Mouse (Mus musculus) kidney, adult 2 months (tissue): Measurements from ENCODE around the gene Gm21497. TPM values are rescaled to one million over a fixed set of nuclear protein-coding genes. Genes with fewer than 3 reads are reported as not detected.
"Not testable (repeated sequence)": the region's sequence is repeated elsewhere in the genome, so short reads cannot be mapped to it uniquely, and the experiment has no call there.

Experiments
- DNase-seq: peaks from one replicate; pipeline ENCODE4 v3.0.0; 2021
- H3K27ac ChIP-seq: fragments of 200-500 bp; 2 replicates; pipeline ENCODE4 v1.5.1; 2012; ENCODE audit warnings: low read depth, low read length, control low read depth, inconsistent platforms; ENCODE audit not compliant: insufficient read depth
- H3K27me3 ChIP-seq: fragments of 200-500 bp; replicated peaks from 2 replicates; pipeline ENCODE4 v1.6.1; 2012; ENCODE audit warnings: mild to moderate bottlenecking, moderate library complexity, low read length, inconsistent platforms; ENCODE audit not compliant: control insufficient read depth, insufficient read depth
- H3K36me3 ChIP-seq: fragments of 200-500 bp; 2 replicates; pipeline ENCODE4 v1.6.1; 2012; ENCODE audit warnings: mild to moderate bottlenecking, moderate library complexity, low read length, inconsistent platforms; ENCODE audit not compliant: control insufficient read depth, insufficient read depth
- H3K4me1 ChIP-seq: fragments of 200-500 bp; 2 replicates; pipeline ENCODE4 v1.6.1; 2011; ENCODE audit warnings: low read length; ENCODE audit not compliant: control insufficient read depth, insufficient read depth
- H3K4me3 ChIP-seq: fragments of 200-500 bp; 2 replicates; pipeline ENCODE4 v1.5.1; 2011; ENCODE audit warnings: mild to moderate bottlenecking, low read depth, low read length, control low read depth; ENCODE audit not compliant: insufficient read depth
- WGBS: fragments of 180-500 bp; shearing (Covaris S2); methylation state at CpG from one replicate; pipeline ENCODE4 v1.1.7; 2018; 5-methylcytosine and 5-hydroxymethylcytosine counted together
- polyA plus RNA-seq: library from polyadenylated mRNA; depleted of rRNA; stranded (reverse); fragments of >200 nt; gene quantifications from 2 replicates; pipeline ENCODE4 v1.2.3, GENCODE M21; 2012; rRNA removed

Gm21497 gene
- polyA plus RNA-seq: not detected in 2 replicates

GRCm38 (mm10) chrY:61646446-61646845, at the start of gene Gm21497:
TSS of gene Gm21497 (plus strand) at chrY:61646746.
- H3K36me3 ChIP-seq, H3K27me3 ChIP-seq, DNase-seq, H3K4me3 ChIP-seq, H3K4me1 ChIP-seq, H3K27ac ChIP-seq: not testable (repeated sequence)
- WGBS: no CpG with 5 or more reads among the region's 5 CpGs
